Mouse (Mus musculus): ENCODE measurements around the gene Gm49380.
A peak's percentile ranks its signal among the peaks of the same experiment; 100 is the strongest.

Gene Gm49380

DNA sequence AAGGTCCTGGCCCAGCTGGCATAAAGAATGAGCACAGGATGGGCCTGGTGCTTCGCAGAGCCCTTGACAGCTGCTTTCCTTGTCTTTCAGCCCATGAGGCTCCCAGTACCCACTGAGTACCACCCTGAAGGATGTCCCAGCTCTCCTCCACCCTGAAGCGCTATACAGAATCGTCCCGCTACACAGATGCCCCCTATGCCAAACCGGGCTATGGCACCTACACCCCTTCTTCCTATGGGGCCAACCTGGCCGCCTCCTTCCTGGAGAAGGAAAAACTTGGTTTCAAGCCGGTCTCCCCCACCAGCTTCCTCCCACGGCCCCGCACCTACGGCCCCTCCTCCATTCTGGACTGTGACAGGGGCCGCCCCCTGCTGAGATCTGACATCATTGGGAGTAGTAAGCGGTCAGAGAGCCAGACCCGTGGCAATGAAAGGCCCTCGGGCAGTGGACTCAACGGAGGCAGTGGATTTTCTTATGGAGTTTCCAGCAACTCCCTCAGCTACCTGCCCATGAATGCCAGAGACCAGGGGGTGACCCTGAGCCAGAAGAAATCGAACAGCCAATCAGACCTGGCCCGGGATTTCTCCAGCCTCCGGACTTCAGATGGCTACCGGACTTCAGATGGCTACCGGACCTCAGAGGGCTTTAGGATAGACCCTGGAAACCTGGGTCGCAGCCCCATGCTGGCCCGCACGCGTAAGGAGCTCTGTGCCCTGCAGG is 37.9 kb downstream of the Gm49380 start:
- no peak for DNase-seq (ENCODE audit: low spot score in 2 of 2)

GRCm38 (mm10) chr9:44074395-44075275 is 38.7 kb downstream of the Gm49380 start:
- DNase-seq (ENCODE audit: low spot score in 2 of 2) = no peak

GRCm38 (mm10) chr9:44073115-44073514 is 40.2 kb downstream of the Gm49380 start:
- no peak for DNase-seq (ENCODE audit: low spot score in 2 of 2)

DNA sequence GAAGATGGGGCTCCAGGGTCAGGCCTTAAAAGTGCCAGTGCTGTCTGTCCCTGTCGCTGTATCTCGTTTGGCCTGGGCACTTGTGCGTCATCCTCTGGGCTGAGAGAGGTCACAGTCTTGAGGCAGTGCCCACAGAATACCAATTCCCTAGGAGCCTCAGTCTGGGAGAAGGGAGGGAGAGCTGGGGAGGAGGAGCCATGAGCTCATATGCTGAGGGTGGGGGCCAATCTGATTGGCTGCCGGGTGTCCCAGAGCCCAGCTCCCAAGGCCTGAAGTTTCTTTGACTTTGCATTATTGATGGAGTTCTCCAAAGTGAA is 40.7 kb downstream of the Gm49380 start:
- DNase-seq (ENCODE audit: low spot score in 2 of 2) = no peak

DNA sequence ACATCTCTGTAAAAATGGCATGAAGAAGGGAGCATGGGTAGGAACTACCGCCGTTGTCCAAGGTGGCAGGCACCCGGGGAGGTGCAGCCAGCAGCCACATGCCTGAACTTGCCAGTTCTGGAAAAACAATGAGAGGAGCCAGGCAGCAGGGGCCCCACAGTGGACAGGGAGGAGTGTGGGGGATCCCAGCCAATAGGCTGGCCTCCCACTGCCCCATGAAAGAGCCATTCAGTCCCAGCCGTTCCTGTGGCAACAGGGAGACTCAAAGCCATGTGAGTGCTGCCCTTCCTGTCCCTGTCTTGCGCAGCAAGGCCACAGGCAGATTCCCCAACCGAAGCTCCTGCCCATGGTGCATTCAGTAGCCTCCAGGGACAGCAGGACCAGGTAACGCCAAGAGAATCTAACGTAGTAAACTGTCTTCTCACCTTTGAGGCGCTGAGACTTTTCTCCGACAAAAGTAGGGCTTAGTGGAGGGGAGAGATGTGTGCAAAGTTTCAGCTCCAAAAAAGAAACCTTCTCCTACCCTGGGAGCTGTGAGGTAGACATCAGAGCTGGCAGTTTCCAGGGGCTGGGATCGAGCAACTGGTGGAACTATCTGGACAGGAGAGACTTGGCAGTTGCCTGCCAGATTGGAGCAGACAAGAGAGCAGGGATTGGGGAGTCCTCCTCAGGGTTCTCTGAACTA is 41.2 kb downstream of the Gm49380 start:
- DNase-seq (ENCODE audit: low spot score in 2 of 2) = no peak

- no peak for DNase-seq (ENCODE audit: low spot score in 2 of 2)
Observed at GRCm38 (mm10) chr9:44070844-44071231, 42.5 kb downstream of the Gm49380 start.

GRCm38 (mm10) chr9:44070113-44070843 is 43.0 kb downstream of the Gm49380 start:
- DNase-seq (ENCODE audit: low spot score in 2 of 2) = no peak

GRCm38 (mm10) chr9:44069252-44069651 is 44.0 kb downstream of the Gm49380 start:
- no peak for DNase-seq (ENCODE audit: low spot score in 2 of 2)

- no peak for DNase-seq (ENCODE audit: low spot score in 2 of 2)
Observed at GRCm38 (mm10) chr9:44067960-44068330, 45.4 kb downstream of the Gm49380 start.

DNA sequence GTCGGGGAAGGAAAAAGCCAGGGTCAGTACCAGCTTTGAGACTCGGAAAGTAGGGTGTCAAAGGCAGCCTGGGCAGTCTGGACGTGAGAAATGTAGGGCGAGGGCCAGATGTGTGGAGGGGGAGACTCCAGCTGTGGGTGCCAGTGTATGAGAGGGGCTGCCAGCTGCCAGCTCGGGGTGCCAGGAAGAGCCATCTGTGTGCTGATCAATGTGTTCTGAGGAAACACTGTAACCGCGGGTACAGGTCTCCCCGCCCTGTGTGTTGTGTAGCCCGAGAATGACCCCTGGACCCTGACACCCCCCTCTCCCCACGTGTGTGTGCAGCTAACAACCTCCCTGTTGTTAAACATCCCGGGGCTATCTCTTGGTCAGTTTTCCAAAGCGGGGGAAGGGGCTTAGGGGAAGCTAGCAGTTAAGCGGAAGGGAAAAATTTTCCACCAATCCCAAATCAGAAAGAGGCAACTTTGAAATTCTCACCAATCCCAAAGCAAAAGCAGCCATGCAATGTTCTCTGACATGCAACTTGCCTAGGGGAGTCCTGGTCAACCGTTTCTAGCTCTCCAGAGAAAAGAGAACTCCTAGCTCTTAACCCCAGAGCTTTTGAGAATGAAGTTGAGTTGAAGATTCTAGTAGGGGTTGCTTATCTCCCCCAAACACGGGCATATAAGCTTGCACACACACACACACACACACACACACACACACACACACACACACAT is 45.9 kb downstream of the Gm49380 start:
- DNase-seq (ENCODE audit: low spot score in 2 of 2) = no peak

GRCm38 (mm10) chr9:44066785-44067225 is 46.5 kb downstream of the Gm49380 start, which contains the start of gene Usp2:
Usp2 (plus strand) TSS chr9:44067021.
- DNase-seq (ENCODE audit: low spot score in 2 of 2) = peak; percentile 99

DNA sequence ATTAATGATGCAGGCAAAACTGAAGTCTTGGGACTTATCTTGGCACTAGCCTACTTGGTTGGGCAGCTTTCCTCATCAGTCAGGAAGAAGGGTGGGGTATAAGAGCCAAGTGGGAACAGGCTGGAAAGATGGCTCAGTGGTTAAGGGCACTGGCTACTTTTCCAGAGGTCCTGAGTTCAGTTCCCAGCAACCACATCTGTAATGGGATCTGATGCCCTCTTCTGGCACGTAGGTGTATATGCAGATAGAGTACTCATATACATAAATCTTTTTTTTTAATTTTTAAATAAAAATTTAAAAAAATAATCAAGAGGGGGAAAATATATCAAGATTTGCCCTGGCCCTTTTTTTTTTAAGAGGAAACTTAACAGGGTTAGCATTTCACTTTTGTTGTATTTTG is 48.1 kb downstream of the Gm49380 start:
- DNase-seq (ENCODE audit: low spot score in 2 of 2) = no peak

- DNase-seq (ENCODE audit: low spot score in 2 of 2) = no peak
Observed at GRCm38 (mm10) chr9:44058606-44059005, 54.7 kb downstream of the Gm49380 start.

GRCm38 (mm10) chr9:44053936-44054335 is 59.4 kb downstream of the Gm49380 start:
- no peak for DNase-seq (ENCODE audit: low spot score in 2 of 2)

DNA sequence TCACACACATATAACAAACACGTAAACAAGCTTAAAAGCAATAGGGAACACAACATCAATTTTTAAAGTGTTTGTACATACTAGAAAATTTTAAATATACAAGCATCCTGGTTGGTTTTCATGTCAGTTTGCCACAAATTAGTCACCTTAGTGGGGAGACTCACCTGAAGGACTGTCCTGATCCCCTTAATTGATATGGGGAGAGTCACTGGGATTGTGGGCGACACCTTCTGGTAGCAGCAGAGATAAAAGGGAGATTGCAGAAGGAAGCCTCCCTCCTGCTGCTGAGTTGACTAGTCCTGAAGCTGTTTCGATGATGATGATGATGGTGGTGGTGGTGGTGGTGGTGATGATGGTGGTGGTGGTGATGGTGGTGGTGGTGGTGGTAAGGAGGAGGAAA is 60.4 kb downstream of the Gm49380 start:
- DNase-seq (ENCODE audit: low spot score in 2 of 2) = no peak

DNA sequence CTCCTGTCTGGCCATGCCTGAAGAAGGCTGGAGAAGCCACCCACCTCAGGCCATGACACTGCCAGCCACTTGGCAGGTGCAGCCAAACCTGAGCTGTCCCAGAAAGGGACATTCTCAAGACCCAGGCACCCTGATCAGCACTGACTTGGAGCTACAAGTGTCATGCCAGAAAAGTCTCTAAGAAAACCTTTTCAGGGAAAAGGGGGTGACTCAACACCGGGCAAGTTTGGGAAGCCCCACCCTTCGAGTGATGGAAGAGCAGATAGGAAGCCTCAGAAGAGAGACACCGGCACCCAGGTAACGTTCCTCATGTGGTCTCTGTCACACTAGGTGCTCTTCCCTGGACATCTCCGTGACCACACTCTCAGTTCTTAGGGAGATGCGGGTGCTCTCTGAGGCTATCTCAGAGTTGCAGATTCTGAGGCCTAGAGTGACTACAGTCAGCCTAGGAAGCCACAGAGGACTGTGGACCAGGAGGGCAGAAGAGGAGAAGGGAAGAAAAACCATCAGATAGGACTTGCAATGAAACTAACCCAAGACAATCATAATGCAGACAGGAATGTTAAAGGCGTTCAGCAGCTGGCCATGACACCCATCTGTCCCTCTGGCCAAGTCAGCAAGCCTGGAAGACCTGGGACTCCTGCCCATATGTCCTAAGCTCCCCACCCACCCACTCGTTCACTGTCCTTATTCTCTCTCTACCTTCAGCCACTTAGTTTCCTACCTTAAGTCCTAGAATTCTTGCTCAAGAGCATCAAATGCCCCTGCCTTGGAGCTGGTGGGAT is 63.7 kb downstream of the Gm49380 start:
- DNase-seq (ENCODE audit: low spot score in 2 of 2) = no peak

GRCm38 (mm10) chr9:44048541-44049380 is 64.5 kb downstream of the Gm49380 start:
- peak in 1 of 2 experiments; percentile 33 for DNase-seq (ENCODE audit: low spot score in 2 of 2)

DNA sequence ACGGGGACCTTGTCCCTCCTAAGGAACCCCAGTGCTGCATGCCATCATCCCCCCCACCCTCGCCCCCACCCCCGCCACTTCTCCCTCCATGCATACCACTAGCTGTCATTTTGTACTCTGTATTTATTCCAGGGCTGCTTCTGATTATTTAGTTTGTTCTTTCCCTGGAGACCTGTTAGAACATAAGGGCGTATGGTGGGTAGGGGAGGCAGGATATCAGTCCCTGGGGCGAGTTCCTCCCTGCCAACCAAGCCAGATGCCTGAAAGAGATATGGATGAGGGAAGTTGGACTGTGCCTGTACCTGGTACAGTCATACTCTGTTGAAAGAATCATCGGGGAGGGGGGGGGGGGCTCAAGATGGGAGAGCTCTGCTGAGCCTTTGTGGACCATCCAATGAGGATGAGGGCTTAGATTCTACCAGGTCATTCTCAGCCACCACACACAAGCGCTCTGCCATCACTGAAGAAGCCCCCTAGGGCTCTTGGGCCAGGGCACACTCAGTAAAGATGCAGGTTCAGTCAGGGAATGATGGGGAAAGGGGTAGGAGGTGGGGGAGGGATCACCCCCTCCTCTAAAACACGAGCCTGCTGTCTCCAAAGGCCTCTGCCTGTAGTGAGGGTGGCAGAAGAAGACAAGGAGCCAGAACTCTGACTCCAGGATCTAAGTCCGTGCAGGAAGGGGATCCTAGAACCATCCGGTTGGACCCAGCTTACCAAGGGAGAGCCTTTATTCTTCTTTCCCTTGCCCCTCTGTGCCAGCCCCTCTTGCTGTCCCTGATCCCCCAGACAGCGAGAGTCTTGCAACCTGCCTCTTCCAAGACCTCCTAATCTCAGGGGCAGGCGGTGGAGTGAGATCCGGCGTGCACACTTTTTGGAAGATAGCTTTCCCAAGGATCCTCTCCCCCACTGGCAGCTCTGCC is 65.5 kb downstream of the Gm49380 start:
- DNase-seq (ENCODE audit: low spot score in 2 of 2) = no peak

Measured in frontal cortex, postnatal 14 days (tissue).